Mouse (Mus musculus): ENCODE data around the gene Hmx1.

Hmx1 gene

DNA sequence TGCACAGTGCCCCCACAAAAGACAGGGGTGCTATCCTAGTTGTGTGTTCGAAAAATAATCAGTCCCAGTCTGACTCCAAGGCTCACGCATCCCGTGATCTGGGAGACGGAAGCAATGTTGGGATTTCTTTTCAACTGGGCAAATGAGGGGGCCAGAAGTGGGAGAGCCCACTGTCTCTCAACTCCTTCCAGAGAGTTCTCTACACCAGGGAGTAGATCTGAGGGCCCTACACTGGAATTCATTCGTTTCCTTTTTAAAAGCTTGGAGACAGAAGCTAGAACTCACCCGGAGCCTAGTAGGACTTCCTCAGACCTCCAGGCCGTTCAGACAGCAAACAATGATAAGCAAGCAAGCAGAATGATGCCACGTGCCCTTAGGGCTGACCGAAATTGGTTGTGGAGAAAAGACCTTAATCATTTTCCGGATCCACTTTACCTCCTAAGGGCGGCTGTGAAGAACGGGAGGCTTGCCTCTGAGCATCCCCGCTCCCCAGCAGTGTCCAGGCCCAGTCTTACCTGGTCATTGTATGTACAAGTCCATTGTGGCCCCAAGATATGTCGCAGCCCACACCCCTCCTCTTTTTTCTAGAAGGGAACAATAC lies 9.5 kb downstream of the Hmx1 start:
- DNase-seq (ENCODE audit: low read depth): no peak

- DNase-seq (ENCODE audit: low read depth): no peak
Measured at GRCm38 (mm10) chr5:35399061-35399460, 10.2 kb downstream of the Hmx1 start.

GRCm38 (mm10) chr5:35399704-35400320 lies 10.9 kb downstream of the Hmx1 start:
- no peak for DNase-seq (ENCODE audit: low read depth)

- no peak for DNase-seq (ENCODE audit: low read depth)
Measured at GRCm38 (mm10) chr5:35401240-35401639, 12.3 kb downstream of the Hmx1 start.

DNA sequence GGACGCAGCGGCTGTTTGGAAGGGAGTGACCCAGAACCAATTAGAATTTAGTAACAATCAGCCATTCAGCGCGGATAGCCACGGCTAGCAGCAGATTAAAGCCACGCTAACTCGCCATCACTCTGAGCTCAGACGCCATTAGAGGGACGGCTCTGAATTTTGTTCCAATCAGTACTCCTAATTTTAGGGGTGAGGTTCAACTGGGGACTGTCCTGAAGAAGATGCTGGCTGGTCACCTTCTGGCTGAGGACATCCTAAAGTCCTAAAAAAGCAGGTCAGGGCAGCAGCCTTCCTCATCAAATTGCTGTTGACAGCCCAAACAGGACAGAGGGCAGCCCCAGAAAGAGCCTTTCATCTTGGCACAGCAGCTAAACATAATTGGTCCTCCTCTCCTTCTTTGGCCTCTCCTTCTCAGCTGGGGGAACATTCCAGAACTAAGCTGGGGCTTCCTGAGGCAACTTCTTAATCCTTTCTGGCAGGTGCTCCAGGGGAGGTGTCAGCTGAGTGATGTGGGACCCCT lies 18.6 kb downstream of the Hmx1 start:
- DNase-seq (ENCODE audit: low read depth): no peak

- no peak for DNase-seq (ENCODE audit: low read depth)
Measured at GRCm38 (mm10) chr5:35411028-35411427, 22.1 kb downstream of the Hmx1 start.

DNA sequence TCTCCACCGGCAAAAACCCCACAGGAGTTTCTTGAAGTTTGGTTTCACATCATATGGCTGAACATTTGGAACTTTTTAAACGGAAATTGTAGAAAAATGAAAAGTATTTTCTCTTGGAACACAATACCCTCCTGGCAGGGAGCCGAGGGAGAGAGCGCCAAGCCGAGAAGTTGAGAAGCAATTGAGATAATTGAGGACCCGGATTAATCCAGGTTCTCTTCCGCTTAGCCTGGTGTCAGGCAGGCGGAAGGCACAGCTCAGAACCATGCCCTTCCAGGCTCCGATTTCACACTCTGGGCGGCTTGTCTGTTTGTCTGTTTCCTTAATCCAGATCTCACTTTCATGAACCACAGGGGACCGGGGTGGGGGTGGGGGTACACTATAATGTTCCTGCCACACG lies 23.9 kb downstream of the Hmx1 start:
- DNase-seq (ENCODE audit: low read depth): no peak

DNA sequence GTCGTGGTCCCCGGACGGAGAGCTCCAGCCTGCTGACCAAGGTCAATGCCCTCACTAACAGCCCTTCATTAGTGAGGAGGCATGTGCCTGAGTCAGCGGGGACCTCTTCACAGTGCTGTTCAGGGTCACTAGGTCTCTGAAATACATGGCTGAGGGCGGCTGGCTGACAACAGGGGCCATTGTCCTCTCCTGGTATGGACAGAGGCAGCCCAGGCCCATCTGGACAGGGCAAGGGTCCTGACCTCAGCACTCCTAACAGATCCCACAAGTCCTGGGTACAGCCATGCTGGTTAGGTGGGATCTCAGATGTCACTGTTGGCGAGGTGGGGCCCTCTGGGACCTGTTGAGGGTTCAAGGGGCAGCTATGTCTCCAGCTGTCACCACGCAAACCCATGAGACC lies 28.8 kb downstream of the Hmx1 start:
- no peak for DNase-seq (ENCODE audit: low read depth)

- DNase-seq (ENCODE audit: low read depth): no peak
Measured at GRCm38 (mm10) chr5:35421622-35422021, 32.7 kb downstream of the Hmx1 start.

- DNase-seq (ENCODE audit: low read depth): no peak
Measured at GRCm38 (mm10) chr5:35425218-35425617, 36.3 kb downstream of the Hmx1 start.

DNA sequence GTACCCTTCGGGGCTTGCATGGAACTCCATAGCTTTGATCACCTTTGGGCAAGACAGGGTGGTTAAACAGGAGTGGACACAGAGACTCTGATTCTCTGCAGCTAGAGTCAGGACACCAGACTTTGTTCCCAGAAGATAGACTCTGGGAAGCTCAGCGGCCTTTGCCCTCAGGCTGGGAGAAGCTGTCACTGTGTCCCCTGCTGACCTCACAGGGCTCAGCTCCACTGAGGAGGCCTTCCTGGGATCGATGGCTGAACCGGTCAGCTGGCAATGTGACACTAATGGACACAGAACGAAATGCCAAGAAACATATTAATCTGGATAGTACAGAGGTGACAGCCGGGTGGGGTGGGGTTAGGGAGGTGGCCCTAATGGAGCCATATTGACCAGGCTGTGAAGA lies 39.0 kb downstream of the Hmx1 start:
- no peak for DNase-seq (ENCODE audit: low read depth)

- DNase-seq (ENCODE audit: low read depth): no peak
Measured at GRCm38 (mm10) chr5:35428421-35428820, 39.5 kb downstream of the Hmx1 start.

GRCm38 (mm10) chr5:35432098-35432497 lies 43.2 kb downstream of the Hmx1 start:
- no peak for DNase-seq (ENCODE audit: low read depth)

- DNase-seq (ENCODE audit: low read depth): no peak
Measured at GRCm38 (mm10) chr5:35434038-35434437, 45.1 kb downstream of the Hmx1 start.

DNA sequence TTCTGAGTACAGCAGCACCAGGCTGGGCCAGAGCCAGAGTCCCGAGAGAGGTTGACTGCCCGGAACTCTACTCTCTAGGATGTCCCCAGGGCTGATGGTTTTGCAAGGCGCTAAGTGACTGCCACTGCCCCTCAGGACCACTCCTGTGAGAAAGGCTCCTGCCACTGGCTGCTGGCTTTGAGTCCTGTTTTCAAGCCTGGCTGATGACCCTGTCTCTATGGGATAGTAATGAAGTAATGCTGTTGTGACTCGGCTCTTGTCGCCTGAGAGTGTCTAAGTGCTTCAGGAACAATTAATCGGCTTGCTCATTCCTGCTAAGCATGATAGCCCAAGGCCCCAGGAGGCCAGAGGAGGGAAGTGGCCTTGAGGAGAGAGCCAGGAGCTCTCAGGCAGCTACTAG lies 45.8 kb downstream of the Hmx1 start:
- no peak for DNase-seq (ENCODE audit: low read depth)

- no peak for DNase-seq (ENCODE audit: low read depth)
Measured at GRCm38 (mm10) chr5:35438805-35439204, 49.9 kb downstream of the Hmx1 start.

- no peak for DNase-seq (ENCODE audit: low read depth)
Measured at GRCm38 (mm10) chr5:35440459-35440858, 51.6 kb downstream of the Hmx1 start.

GRCm38 (mm10) chr5:35441411-35441810 lies 52.5 kb downstream of the Hmx1 start:
- DNase-seq (ENCODE audit: low read depth): no peak

GRCm38 (mm10) chr5:35444731-35445130 lies 55.8 kb downstream of the Hmx1 start:
- no peak for DNase-seq (ENCODE audit: low read depth)

DNA sequence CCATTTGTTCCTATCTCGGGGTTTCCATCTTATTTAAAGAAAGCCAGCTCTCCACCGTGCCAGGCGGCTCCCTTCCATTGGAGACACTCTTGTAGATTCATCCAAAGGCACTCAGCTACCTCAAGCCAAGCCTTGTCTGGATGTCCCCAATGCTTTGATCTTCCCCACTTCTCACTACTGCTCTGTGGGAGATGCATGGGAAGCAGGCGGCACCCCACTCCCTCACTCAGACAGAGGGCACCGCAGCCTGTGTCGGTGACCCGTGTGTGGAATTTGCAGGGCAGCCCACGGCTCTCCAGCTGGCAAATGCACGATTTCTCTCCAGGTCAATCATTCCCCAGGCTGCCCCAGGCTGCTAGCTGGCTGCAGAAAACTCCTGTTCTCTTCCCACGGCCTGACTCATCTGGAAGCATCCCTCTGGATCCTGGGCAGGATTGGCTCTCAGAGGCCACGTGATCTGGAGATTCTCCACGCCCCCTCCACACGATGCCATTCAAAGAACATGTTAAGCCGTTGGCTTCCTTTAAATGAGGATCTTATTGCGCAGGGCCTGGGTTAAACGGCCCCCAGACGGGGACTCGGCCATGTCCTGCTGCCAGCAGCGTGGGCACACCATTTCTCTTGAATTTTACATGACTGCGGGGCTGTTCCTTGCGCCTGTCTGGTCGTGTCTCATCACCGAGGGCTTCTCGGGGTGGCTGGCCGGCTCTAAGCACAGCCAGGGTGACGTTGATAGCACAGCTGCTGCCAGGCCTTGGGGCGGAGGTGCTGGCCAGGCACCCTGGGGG lies 58.9 kb downstream of the Hmx1 start:
- no peak for DNase-seq (ENCODE audit: low read depth)

Measured in c-Kit-positive CD71-negative TER-119-negative erythroid progenitor cells, embryonic 14.5 days (primary cell).